Mouse (Mus musculus) ES-Bruce4 (cell line): ENCODE data around the gene Olfr738.

Source experiments
- EP300 ChIP-seq: IDR thresholded peaks from 2 replicates; pipeline ENCODE4 v1.6.1; 2011; ENCODE audit warnings: low read depth, low read length; ENCODE audit not compliant: insufficient read depth
- POLR2A ChIP-seq: IDR thresholded peaks from one replicate; pipeline ENCODE4 v1.8.1; 2011; ENCODE audit warnings: low read length; ENCODE audit not compliant: insufficient read depth

DNA sequence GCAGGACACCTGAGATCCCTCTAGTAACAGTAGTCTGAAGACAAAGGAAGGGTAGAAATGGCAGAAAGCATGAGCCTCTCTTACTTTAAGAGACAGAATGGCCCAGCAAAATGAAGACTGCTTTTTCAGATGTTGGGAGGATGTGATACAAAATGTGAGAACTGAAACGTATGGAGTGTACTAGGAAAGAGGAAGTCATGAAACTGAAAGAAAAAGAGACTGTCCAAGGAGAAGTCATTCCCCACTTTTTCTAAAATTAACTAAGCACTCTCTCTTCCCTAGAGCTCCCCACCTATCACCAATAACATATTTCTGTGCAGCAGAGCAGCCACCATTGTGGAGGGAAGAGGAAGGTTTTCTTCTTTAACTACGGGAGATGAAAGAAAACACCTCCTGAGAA lies 49.8 kb upstream of the Olfr738 start, which contains the start of gene Tlr11:
- no peak for TF ChIP-seq POLR2A
- no peak for TF ChIP-seq EP300
